Mouse (Mus musculus): Measurements from ENCODE around the gene Arhgap22. TPM values are rescaled to one million over a fixed set of nuclear protein-coding genes. Genes with fewer than 3 reads are reported as not detected.
A peak's percentile ranks its signal among the peaks of the same experiment; 100 is the strongest.

Gene Arhgap22
- total and polyA plus RNA-seq, 2 experiments from 2014 or later: 1.5 to 4.2 TPM

DNA sequence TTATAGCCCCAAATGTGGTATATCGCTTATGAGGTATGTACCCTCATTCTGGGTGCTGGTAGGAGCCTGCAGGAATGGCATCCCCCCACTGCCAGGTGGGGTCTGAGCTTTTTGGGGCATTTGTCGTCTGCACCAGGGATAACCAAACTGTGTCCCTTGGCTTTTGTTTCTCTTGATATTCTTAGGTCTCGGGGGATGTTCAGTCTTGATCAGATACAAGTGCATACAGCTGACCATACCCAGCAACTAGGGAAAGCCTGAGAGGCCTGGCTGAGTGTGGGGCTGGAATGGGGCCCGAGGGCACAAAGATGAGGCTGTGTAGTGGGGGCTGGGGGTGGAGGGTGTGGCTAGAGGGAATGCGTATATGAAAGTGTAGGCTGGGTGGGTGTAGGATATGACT, 149.8 kb downstream of the Arhgap22 start:
- H3K9me3 ChIP-seq (replicated peaks; ENCODE audit: control insufficient read depth, low read length): no peaks in the 10 kb centered on the region
- no peak overlapping the region for H3K27ac ChIP-seq (ENCODE audit: low read depth)
- H3K9ac ChIP-seq (replicated peaks; ENCODE audit: low read depth, low read length): no peak overlapping the region
- whole genome bisulfite sequencing: 66% methylated on average over 5 of the region's 5 CpGs
- H3K36me3 ChIP-seq (replicated peaks; ENCODE audit: control insufficient read depth, insufficient read depth, low read length): no peaks in the 10 kb centered on the region
- H3K4me2 ChIP-seq (ENCODE audit: low read depth, low read length): no peak overlapping the region
- DNase-seq (ENCODE audit: low spot score) (no peak), ATAC-seq (ENCODE audit: insufficient read depth, low read depth) (no peak)
- H3K27me3 ChIP-seq (ENCODE audit: control insufficient read depth, insufficient read depth, low read length): peaks cover 28% of the 10 kb centered on the region
- H3K4me3 ChIP-seq (ENCODE audit: low read depth, low read length): no peak overlapping the region
- H3K4me1 ChIP-seq (ENCODE audit: control insufficient read depth, insufficient read depth): peaks cover 7% of the 10 kb centered on the region
- TF ChIP-seq EP300 (IDR thresholded peaks at IDR 0.05; ENCODE audit: low read depth): no peak
- no peak for TF ChIP-seq CTCF (IDR thresholded peaks at IDR 0.05; ENCODE audit: low read depth)

- WGBS: 79% methylated on average over 2 of the region's 2 CpGs
- no peak for TF ChIP-seq CTCF (IDR thresholded peaks at IDR 0.05; ENCODE audit: low read depth)
- no peak for TF ChIP-seq EP300 (IDR thresholded peaks at IDR 0.05; ENCODE audit: low read depth)
Measured at GRCm38 (mm10) chr14:33364061-33364460, 150.2 kb downstream of the Arhgap22 start.

GRCm38 (mm10) chr14:33366891-33367777, 153.3 kb downstream of the Arhgap22 start:
- H3K9ac ChIP-seq (replicated peaks; ENCODE audit: low read depth, low read length): no peak overlapping the region
- H3K9me3 ChIP-seq (replicated peaks; ENCODE audit: control insufficient read depth, low read length): no peaks in the 10 kb centered on the region
- WGBS: 76% methylated on average over 30 of the region's 30 CpGs
- no peaks in the 10 kb centered on the region for H3K36me3 ChIP-seq (replicated peaks; ENCODE audit: control insufficient read depth, insufficient read depth, low read length)
- no peak overlapping the region for H3K4me2 ChIP-seq (ENCODE audit: low read depth, low read length)
- H3K4me1 ChIP-seq (ENCODE audit: control insufficient read depth, insufficient read depth): peaks cover 7% of the 10 kb centered on the region
- peaks cover 16% of the 10 kb centered on the region for H3K27me3 ChIP-seq (ENCODE audit: control insufficient read depth, insufficient read depth, low read length)
- no peak for DNase-seq (ENCODE audit: low spot score)
- no peak overlapping the region for H3K4me3 ChIP-seq (ENCODE audit: low read depth, low read length)
- no peak overlapping the region for H3K27ac ChIP-seq (ENCODE audit: low read depth)
- no peak for ATAC-seq (ENCODE audit: insufficient read depth, low read depth)
- TF ChIP-seq EP300 (IDR thresholded peaks at IDR 0.05; ENCODE audit: low read depth) (no peak), CTCF (IDR thresholded peaks at IDR 0.05; ENCODE audit: low read depth) (no peak)

More at GRCm38 (mm10) chr14:33364061-33364460, 150.2 kb downstream of the Arhgap22 start:
- H3K27ac ChIP-seq (ENCODE audit: low read depth): no peak overlapping the region
- no peak overlapping the region for H3K4me3 ChIP-seq (ENCODE audit: low read depth, low read length)
- H3K9me3 ChIP-seq (replicated peaks; ENCODE audit: control insufficient read depth, low read length): no peaks in the 10 kb centered on the region
- no peak overlapping the region for H3K9ac ChIP-seq (replicated peaks; ENCODE audit: low read depth, low read length)
- H3K4me2 ChIP-seq (ENCODE audit: low read depth, low read length): no peak overlapping the region
- DNase-seq (ENCODE audit: low spot score) (no peak), ATAC-seq (ENCODE audit: insufficient read depth, low read depth) (no peak)
- H3K27me3 ChIP-seq (ENCODE audit: control insufficient read depth, insufficient read depth, low read length): peaks cover 27% of the 10 kb centered on the region
- no peaks in the 10 kb centered on the region for H3K36me3 ChIP-seq (replicated peaks; ENCODE audit: control insufficient read depth, insufficient read depth, low read length)
- H3K4me1 ChIP-seq (ENCODE audit: control insufficient read depth, insufficient read depth): peaks cover 7% of the 10 kb centered on the region

DNA sequence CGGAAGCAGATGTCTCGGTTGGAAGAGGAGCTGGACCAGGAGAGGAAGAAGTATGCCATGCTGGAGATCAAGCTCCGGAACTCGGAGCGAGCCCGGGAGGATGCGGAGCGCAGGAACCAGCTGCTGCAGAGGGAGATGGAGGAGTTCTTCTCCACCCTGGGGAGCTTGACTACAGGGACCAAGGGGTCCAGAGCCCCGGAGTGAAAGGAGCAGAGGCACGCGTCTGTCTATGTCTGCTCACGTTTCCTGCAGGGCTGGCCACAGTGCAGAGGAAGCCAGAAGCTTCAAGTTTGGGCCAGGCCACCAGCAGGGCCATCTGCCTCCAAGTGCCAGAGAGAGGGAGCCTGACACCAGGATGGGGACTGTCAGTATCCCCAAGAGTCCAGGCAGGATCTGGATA, 155.5 kb downstream of the Arhgap22 start:
- no peak for DNase-seq (ENCODE audit: low spot score)
- H3K4me1 ChIP-seq (ENCODE audit: control insufficient read depth, insufficient read depth): no peaks in the 10 kb centered on the region; the same call in 1 of the 2 replicates
- H3K9ac ChIP-seq (replicated peaks; ENCODE audit: low read depth, low read length): no peak overlapping the region
- H3K9me3 ChIP-seq (replicated peaks; ENCODE audit: control insufficient read depth, low read length): no peaks in the 10 kb centered on the region
- no peak overlapping the region for H3K27ac ChIP-seq (ENCODE audit: low read depth)
- 77% methylated on average over 12 of the region's 12 CpGs for WGBS
- H3K27me3 ChIP-seq (ENCODE audit: control insufficient read depth, insufficient read depth, low read length): peaks cover 8% of the 10 kb centered on the region
- no peak overlapping the region for H3K4me2 ChIP-seq (ENCODE audit: low read depth, low read length)
- TF ChIP-seq EP300 (IDR thresholded peaks at IDR 0.05; ENCODE audit: low read depth) (no peak), CTCF (IDR thresholded peaks at IDR 0.05; ENCODE audit: low read depth) (no peak)
- no peak overlapping the region for H3K4me3 ChIP-seq (ENCODE audit: low read depth, low read length)
- ATAC-seq (ENCODE audit: insufficient read depth, low read depth): no peak
- no peaks in the 10 kb centered on the region for H3K36me3 ChIP-seq (replicated peaks; ENCODE audit: control insufficient read depth, insufficient read depth, low read length)

DNA sequence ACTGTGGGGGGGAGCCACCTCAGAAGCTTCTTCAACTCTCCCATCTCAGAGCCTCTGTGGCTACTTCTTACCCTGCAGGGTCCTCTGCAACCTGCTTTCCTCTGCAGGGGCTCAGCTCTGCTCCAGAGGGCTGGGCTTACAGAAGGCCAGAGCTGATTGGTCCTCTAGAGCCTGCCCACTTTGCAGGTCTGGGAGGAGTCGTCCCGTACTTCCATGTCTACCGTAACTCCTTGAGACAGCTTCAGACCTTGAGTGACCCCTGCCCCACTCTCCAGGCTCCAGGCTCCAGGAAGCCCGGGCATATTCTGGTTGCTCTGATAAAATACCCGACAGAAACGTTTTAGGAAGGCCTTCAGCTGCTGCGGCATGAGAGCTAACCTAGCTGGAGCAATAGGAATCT, 156.2 kb downstream of the Arhgap22 start:
- no peaks in the 10 kb centered on the region for H3K36me3 ChIP-seq (replicated peaks; ENCODE audit: control insufficient read depth, insufficient read depth, low read length)
- H3K27ac ChIP-seq (ENCODE audit: low read depth): no peak overlapping the region
- WGBS: 3% methylated on average over 7 of the region's 7 CpGs
- no peak overlapping the region for H3K4me3 ChIP-seq (ENCODE audit: low read depth, low read length)
- H3K4me2 ChIP-seq (ENCODE audit: low read depth, low read length): peak overlapping the region; percentile 22
- no peak for TF ChIP-seq CTCF (IDR thresholded peaks at IDR 0.05; ENCODE audit: low read depth)
- no peak for ATAC-seq (ENCODE audit: insufficient read depth, low read depth)
- H3K9me3 ChIP-seq (replicated peaks; ENCODE audit: control insufficient read depth, low read length): no peaks in the 10 kb centered on the region
- peaks cover 4% of the 10 kb centered on the region; the same call in 1 of the 2 replicates for H3K27me3 ChIP-seq (ENCODE audit: control insufficient read depth, insufficient read depth, low read length)
- no peaks in the 10 kb centered on the region; the same call in 1 of the 2 replicates for H3K4me1 ChIP-seq (ENCODE audit: control insufficient read depth, insufficient read depth)
- no peak overlapping the region for H3K9ac ChIP-seq (replicated peaks; ENCODE audit: low read depth, low read length)
- peak; percentile 24 for DNase-seq (ENCODE audit: low spot score)
